Mouse (Mus musculus) thymus, adult 2 months (tissue): ENCODE data around the gene Phc2. TPM values are rescaled to one million over a fixed set of nuclear protein-coding genes. Genes with fewer than 3 reads are reported as not detected.
"Not testable (repeated sequence)": the region's sequence is repeated elsewhere in the genome, so short reads cannot be mapped to it uniquely, and the experiment has no call there.

Source experiments
- DNase-seq: peaks from one replicate; pipeline ENCODE4 v3.0.0; 2021
- H3K27ac ChIP-seq: fragments of 200-500 bp; 2 replicates; pipeline ENCODE4 v1.5.1; 2012; ENCODE audit warnings: low read length, control low read depth; ENCODE audit not compliant: control insufficient read depth, insufficient read depth
- H3K27me3 ChIP-seq: fragments of 200-500 bp; 2 replicates; pipeline ENCODE4 v1.6.1; 2012; ENCODE audit warnings: mild to moderate bottlenecking, low read length, moderate library complexity, mixed read lengths; ENCODE audit not compliant: control insufficient read depth, insufficient read depth
- H3K36me3 ChIP-seq: fragments of 200-500 bp; 2 replicates; pipeline ENCODE4 v1.6.1; 2012; ENCODE audit warnings: mild to moderate bottlenecking, low read length, moderate library complexity; ENCODE audit not compliant: control insufficient read depth, insufficient read depth
- H3K4me1 ChIP-seq: fragments of 200-500 bp; replicated peaks from 2 replicates; pipeline ENCODE4 v1.6.1; 2012; ENCODE audit warnings: low read length; ENCODE audit not compliant: control insufficient read depth, insufficient read depth
- H3K4me3 ChIP-seq: fragments of 200-500 bp; 2 replicates; pipeline ENCODE4 v1.5.1; 2012; ENCODE audit warnings: mild to moderate bottlenecking, low read length, control low read depth, moderate library complexity; ENCODE audit not compliant: control insufficient read depth, insufficient read depth
- CTCF ChIP-seq: fragments of 200-500 bp; IDR thresholded peaks from 2 replicates; pipeline ENCODE4 v1.5.1; 2012; ENCODE audit warnings: mild to moderate bottlenecking, control low read depth, low read length, moderate library complexity, borderline replicate concordance; ENCODE audit not compliant: control insufficient read depth, poor library complexity, insufficient read depth; ENCODE audit errors: extremely low read depth
- POLR2A ChIP-seq: fragments of 200-500 bp; IDR thresholded peaks from 2 replicates; pipeline ENCODE4 v1.6.1; 2012; ENCODE audit warnings: mild to moderate bottlenecking, low read length, control low read depth, moderate library complexity; ENCODE audit not compliant: control insufficient read depth, poor library complexity, insufficient read depth; ENCODE audit errors: extremely low read depth
- WGBS: fragments of 180-500 bp; shearing (Covaris S2); methylation state at CpG from one replicate; pipeline ENCODE4 v1.1.7; 2018; 5-methylcytosine and 5-hydroxymethylcytosine counted together
- polyA plus RNA-seq: library from polyadenylated mRNA; depleted of rRNA; stranded (reverse); fragments of >200 nt; gene quantifications from 2 replicates; pipeline ENCODE4 v1.2.3, GENCODE M21; 2012

Gene Phc2
- polyA plus RNA-seq, 1 experiment, result 139 TPM

GRCm38 (mm10) chr4:128661063-128661462 is 6.6 kb downstream of the Phc2 start:
- no peak for DNase-seq
- WGBS, result 62% methylated on average over 8 of the region's 8 CpGs
- Histone ChIP-seq H3K27ac (no peak overlapping the region), H3K4me1 (0 out of 2 replicates have a peak, but pooled peaks cover 5% of the 10 kb centered on the region), H3K4me3 (no peak overlapping the region), H3K27me3 (no peaks in the 10 kb centered on the region), H3K36me3 (no peaks in the 10 kb centered on the region)
- no peak for TF ChIP-seq POLR2A
- TF ChIP-seq CTCF, result no peak

GRCm38 (mm10) chr4:128664002-128664401 is 9.5 kb downstream of the Phc2 start:
- Histone ChIP-seq H3K27me3 (no peaks in the 10 kb centered on the region), H3K27ac (no peak overlapping the region), H3K4me1 (peaks cover 5% of the 10 kb centered on the region; the same call in 1 of the 2 replicates), H3K36me3 (no peaks in the 10 kb centered on the region), H3K4me3 (no peak overlapping the region)
- WGBS, result 67% methylated on average over 3 of the region's 3 CpGs
- DNase-seq, result no peak
- TF ChIP-seq CTCF (no peak), POLR2A (no peak)

GRCm38 (mm10) chr4:128666362-128666761 is 11.9 kb downstream of the Phc2 start:
- not testable (repeated sequence) for H3K36me3 ChIP-seq, H3K27ac ChIP-seq, DNase-seq, H3K4me1 ChIP-seq, H3K27me3 ChIP-seq, H3K4me3 ChIP-seq
- 82% methylated on average over 7 of the region's 7 CpGs for WGBS

GRCm38 (mm10) chr4:128667195-128667594 is 12.7 kb downstream of the Phc2 start:
- not testable (repeated sequence) for H3K36me3 ChIP-seq, H3K4me1 ChIP-seq, H3K4me3 ChIP-seq, DNase-seq, H3K27me3 ChIP-seq, H3K27ac ChIP-seq
- 72% methylated on average over 4 of the region's 4 CpGs for WGBS

GRCm38 (mm10) chr4:128669229-128669628 is 14.7 kb downstream of the Phc2 start:
- H3K4me3 ChIP-seq, result no peak overlapping the region
- DNase-seq, result no peak
- H3K36me3 ChIP-seq, result no peaks in the 10 kb centered on the region
- no peaks in the 10 kb centered on the region for H3K27me3 ChIP-seq
- no peak for TF ChIP-seq POLR2A
- TF ChIP-seq CTCF, result no peak
- WGBS, result 91% methylated on average over 6 of the region's 6 CpGs
- no peaks in the 10 kb centered on the region; the same call in 1 of the 2 replicates for H3K4me1 ChIP-seq
- no peak overlapping the region for H3K27ac ChIP-seq

GRCm38 (mm10) chr4:128670566-128671191 is 16.2 kb downstream of the Phc2 start:
- Histone ChIP-seq H3K27me3 (no peaks in the 10 kb centered on the region), H3K27ac (no peak overlapping the region), H3K4me1 (no peaks in the 10 kb centered on the region; the same call in 1 of the 2 replicates), H3K4me3 (no peak overlapping the region), H3K36me3 (no peaks in the 10 kb centered on the region)
- DNase-seq, result no peak
- 82% methylated on average over 11 of the region's 11 CpGs for WGBS
- no peak for TF ChIP-seq POLR2A

GRCm38 (mm10) chr4:128672494-128672893 is 18.0 kb downstream of the Phc2 start:
- 99% methylated on average over 4 of the region's 4 CpGs for WGBS
- H3K36me3 ChIP-seq, result no peaks in the 10 kb centered on the region
- DNase-seq, result no peak
- H3K27me3 ChIP-seq, result no peaks in the 10 kb centered on the region
- H3K4me1 ChIP-seq, result no peaks in the 10 kb centered on the region
- H3K27ac ChIP-seq, result no peak overlapping the region
- TF ChIP-seq CTCF (no peak), POLR2A (no peak)
- no peak overlapping the region for H3K4me3 ChIP-seq
